Mouse (Mus musculus): ENCODE measurements around the gene Kcnh7. TPM values are rescaled to one million over a fixed set of nuclear protein-coding genes. Genes with fewer than 3 reads are reported as not detected.

Gene Kcnh7
- polyA plus RNA-seq (2011; ENCODE audit: insufficient read depth, insufficient read length, low replicate concordance, missing spikeins) = not detected in 2 replicates

DNA sequence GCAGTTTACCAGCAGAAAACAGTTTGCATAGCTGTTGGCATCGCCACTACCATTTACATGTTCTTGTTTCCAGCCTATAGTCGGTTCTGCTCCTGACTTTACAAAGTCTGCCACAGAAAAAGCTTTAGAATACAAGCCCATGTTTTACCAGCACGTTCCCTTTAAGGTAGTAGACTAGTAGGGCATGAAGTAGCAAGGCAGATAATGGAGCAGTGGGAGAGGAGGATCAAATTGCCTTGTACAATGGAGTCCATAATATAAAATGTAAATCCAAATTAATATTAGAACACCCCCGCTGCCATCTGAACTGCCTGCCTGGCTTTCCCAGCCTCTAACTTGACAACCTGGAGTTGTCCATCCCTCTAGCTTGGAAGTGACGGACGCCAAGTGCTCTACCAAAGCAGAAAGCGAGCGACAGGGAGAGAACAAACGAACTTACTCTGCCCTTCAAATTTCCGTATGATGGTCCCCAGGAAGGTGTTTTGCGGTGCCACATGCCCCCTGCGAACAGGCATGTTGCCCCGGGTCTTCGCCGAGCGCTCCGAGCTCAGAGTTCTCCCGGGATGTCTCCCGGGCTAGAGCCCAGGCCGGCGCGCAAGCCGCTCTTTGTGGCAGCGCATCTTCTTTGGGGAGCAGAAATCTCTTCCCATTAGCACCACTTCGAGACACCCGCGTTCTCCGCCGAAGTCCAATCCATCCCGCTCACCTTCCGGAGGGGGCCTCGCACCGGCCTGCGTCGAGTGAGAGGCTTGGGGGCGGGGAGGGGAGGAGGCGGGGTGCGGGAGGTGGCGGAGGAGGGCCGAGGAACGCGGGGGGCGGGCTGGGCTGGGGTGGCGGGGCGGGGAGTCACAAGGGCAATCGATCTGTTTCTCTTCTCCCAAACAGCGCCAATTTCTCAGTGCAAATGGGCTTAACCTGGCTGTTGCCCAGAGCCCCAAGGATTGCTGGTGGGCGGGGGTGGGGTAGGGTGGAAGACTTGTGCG lies at the start of gene Kcnh7:
TSS of gene Kcnh7 (minus strand) at position 725 of the 983 bp plus-strand sequence.
- H3K4me3 ChIP-seq (replicated peaks; ENCODE audit: control insufficient read depth, low read depth, low read length) = no peak within 1 kb of the TSS
- no peaks in the 10 kb centered on the region for H3K4me1 ChIP-seq (ENCODE audit: control insufficient read depth, insufficient read depth, low read length)
- TF ChIP-seq POLR2A (IDR thresholded peaks at IDR 0.05; ENCODE audit: borderline replicate concordance, control insufficient read depth, low read depth, low read length) = no peak
- TF ChIP-seq CTCF (IDR thresholded peaks at IDR 0.05; ENCODE audit: control insufficient read depth, insufficient read depth, low read length) = no peak
- no peak within 1 kb of the TSS for H3K27ac ChIP-seq (ENCODE audit: control insufficient read depth, insufficient read depth, low read depth, low read length, poor library complexity)
- 10% methylated on average over 48 of the region's 49 CpGs for WGBS

DNA sequence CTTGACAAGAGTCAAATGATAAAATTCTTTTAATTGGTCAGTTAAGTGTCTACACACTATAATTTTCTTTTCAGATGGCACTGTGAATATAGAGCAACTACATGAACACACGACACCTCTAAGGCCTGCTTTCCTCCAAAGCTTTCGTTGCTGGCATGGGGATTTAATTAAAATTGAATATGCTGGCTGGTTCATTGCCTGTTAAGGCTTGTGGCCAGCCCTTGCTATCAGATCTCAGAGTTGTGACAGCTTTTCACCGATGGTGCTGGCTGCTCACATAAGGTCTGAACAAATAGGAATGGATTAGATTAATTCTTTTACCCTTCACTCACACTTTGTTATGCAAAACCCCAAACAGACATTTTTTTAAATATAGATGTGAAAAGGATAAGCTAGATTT lies 23.3 kb upstream of the Kcnh7 start:
- no peak for TF ChIP-seq CTCF (IDR thresholded peaks at IDR 0.05; ENCODE audit: control insufficient read depth, insufficient read depth, low read length)
- no peak for TF ChIP-seq POLR2A (IDR thresholded peaks at IDR 0.05; ENCODE audit: borderline replicate concordance, control insufficient read depth, low read depth, low read length)
- Histone ChIP-seq H3K4me1 (ENCODE audit: control insufficient read depth, insufficient read depth, low read length) (no peaks in the 10 kb centered on the region), H3K4me3 (replicated peaks; ENCODE audit: control insufficient read depth, low read depth, low read length) (no peak overlapping the region), H3K27ac (ENCODE audit: control insufficient read depth, insufficient read depth, low read depth, low read length, poor library complexity) (no peak overlapping the region)
- WGBS = 72% methylated on average over 3 of the region's 3 CpGs

GRCm38 (mm10) chr2:63186014-63186413 lies 1.9 kb upstream of the Kcnh7 start:
- TF ChIP-seq POLR2A (IDR thresholded peaks at IDR 0.05; ENCODE audit: borderline replicate concordance, control insufficient read depth, low read depth, low read length) (no peak), CTCF (IDR thresholded peaks at IDR 0.05; ENCODE audit: control insufficient read depth, insufficient read depth, low read length) (no peak)
- WGBS = 1% methylated on average over 2 of the region's 2 CpGs
- Histone ChIP-seq H3K27ac (ENCODE audit: control insufficient read depth, insufficient read depth, low read depth, low read length, poor library complexity) (no peak overlapping the region), H3K4me3 (replicated peaks; ENCODE audit: control insufficient read depth, low read depth, low read length) (no peak overlapping the region), H3K4me1 (ENCODE audit: control insufficient read depth, insufficient read depth, low read length) (no peaks in the 10 kb centered on the region)

- Histone ChIP-seq H3K4me3 (replicated peaks; ENCODE audit: control insufficient read depth, low read depth, low read length) (no peak overlapping the region), H3K4me1 (ENCODE audit: control insufficient read depth, insufficient read depth, low read length) (no peaks in the 10 kb centered on the region), H3K27ac (ENCODE audit: control insufficient read depth, insufficient read depth, low read depth, low read length, poor library complexity) (no peak overlapping the region)
- TF ChIP-seq POLR2A (IDR thresholded peaks at IDR 0.05; ENCODE audit: borderline replicate concordance, control insufficient read depth, low read depth, low read length) (no peak), CTCF (IDR thresholded peaks at IDR 0.05; ENCODE audit: control insufficient read depth, insufficient read depth, low read length) (no peak)
- WGBS = 13% methylated on average over 15 of the region's 15 CpGs
Observed at GRCm38 (mm10) chr2:63184551-63185430, 704 bp upstream of the Kcnh7 start.

- Histone ChIP-seq H3K4me3 (replicated peaks; ENCODE audit: control insufficient read depth, low read depth, low read length) (no peak overlapping the region), H3K4me1 (ENCODE audit: control insufficient read depth, insufficient read depth, low read length) (no peaks in the 10 kb centered on the region), H3K27ac (ENCODE audit: control insufficient read depth, insufficient read depth, low read depth, low read length, poor library complexity) (no peak overlapping the region)
- TF ChIP-seq POLR2A (IDR thresholded peaks at IDR 0.05; ENCODE audit: borderline replicate concordance, control insufficient read depth, low read depth, low read length) (no peak), CTCF (IDR thresholded peaks at IDR 0.05; ENCODE audit: control insufficient read depth, insufficient read depth, low read length) (no peak)
Observed at GRCm38 (mm10) chr2:63153701-63154100, 30.4 kb downstream of the Kcnh7 start.

DNA sequence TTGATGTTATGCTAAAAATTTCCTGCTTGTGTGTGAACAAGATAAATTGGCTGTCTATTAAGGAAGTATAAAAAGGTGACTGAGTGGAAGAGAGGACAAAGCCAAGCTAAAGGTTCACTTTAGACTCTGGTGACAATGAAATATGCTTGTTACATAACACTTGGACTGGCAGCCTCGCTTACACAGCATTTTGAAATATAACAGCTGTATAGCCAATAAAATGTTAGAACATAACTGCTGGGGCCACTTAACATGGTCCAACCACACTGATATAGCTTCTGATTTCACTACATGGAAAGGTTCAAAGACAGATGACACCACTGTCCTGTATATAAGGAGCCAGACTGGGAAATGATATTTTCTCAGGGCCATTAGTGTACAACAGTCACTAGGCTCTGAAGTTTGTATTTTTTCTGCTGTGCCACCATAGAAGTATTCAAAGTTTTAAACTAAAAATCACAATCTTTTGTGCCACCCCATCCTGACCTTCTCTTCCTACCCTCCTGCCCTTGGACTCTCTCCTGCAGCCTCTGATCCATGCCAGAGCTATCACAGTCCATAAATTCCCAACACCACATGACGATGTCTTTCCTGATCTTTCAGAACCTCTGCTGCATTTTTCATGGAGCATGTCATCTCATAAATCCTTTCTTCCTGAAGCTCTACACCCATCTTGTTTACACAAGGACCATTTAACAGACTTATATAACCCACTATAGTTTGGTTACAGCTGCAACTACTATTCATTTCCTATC lies 56.1 kb downstream of the Kcnh7 start:
- no peak overlapping the region for H3K4me3 ChIP-seq (replicated peaks; ENCODE audit: control insufficient read depth, low read depth, low read length)
- 52% methylated on average over 2 of the region's 2 CpGs for WGBS
- H3K4me1 ChIP-seq (ENCODE audit: control insufficient read depth, insufficient read depth, low read length) = no peaks in the 10 kb centered on the region
- no peak for TF ChIP-seq CTCF (IDR thresholded peaks at IDR 0.05; ENCODE audit: control insufficient read depth, insufficient read depth, low read length)
- no peak for TF ChIP-seq POLR2A (IDR thresholded peaks at IDR 0.05; ENCODE audit: borderline replicate concordance, control insufficient read depth, low read depth, low read length)
- no peak overlapping the region for H3K27ac ChIP-seq (ENCODE audit: control insufficient read depth, insufficient read depth, low read depth, low read length, poor library complexity)

DNA sequence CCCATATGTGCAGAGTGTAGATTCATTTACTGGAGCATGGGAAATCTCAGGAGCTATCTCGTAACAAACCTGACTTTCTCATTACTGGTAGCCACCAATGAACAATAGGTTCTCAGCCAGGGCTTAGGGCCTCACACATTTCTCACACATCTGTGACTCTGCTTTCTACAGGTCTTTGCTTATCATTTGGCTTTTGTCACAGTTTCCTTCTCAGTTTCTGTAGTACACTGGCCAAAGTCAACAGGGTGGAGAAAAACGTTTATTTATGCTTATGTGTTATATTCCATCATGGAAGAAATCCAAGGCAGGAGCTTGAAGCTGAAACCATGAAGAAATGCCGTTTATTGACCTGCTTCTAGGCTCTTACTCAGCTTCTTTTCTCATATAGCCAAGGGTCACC lies 63.8 kb downstream of the Kcnh7 start:
- WGBS = 64% methylated on average over 3 of the region's 3 CpGs
- Histone ChIP-seq H3K27ac (ENCODE audit: control insufficient read depth, insufficient read depth, low read depth, low read length, poor library complexity) (no peak overlapping the region), H3K4me3 (replicated peaks; ENCODE audit: control insufficient read depth, low read depth, low read length) (no peak overlapping the region), H3K4me1 (ENCODE audit: control insufficient read depth, insufficient read depth, low read length) (no peaks in the 10 kb centered on the region)
- no peak for TF ChIP-seq POLR2A (IDR thresholded peaks at IDR 0.05; ENCODE audit: borderline replicate concordance, control insufficient read depth, low read depth, low read length)
- no peak for TF ChIP-seq CTCF (IDR thresholded peaks at IDR 0.05; ENCODE audit: control insufficient read depth, insufficient read depth, low read length)

Data from bone marrow, adult 2 months (tissue).